Mouse (Mus musculus): Measurements from ENCODE around the gene Kcnh7. TPM values are rescaled to one million over a fixed set of nuclear protein-coding genes. Genes with fewer than 3 reads are reported as not detected.

Gene Kcnh7
- polyA plus RNA-seq, 1 experiment from 2014 or later: 0.38 TPM

- DNase-seq (ENCODE audit: low spot score): peak; percentile 10
- H3K4me3 ChIP-seq (ENCODE audit: low read depth, low read length): no peak overlapping the region
- H3K36me3 ChIP-seq (replicated peaks; ENCODE audit: control insufficient read depth, insufficient read depth, low read depth, low read length): no peaks in the 10 kb centered on the region
- no peak overlapping the region for H3K4me2 ChIP-seq (ENCODE audit: low read depth, low read length)
- no peaks in the 10 kb centered on the region for H3K9me3 ChIP-seq (replicated peaks; ENCODE audit: control insufficient read depth, low read length)
- 0 out of 2 replicates have a peak, but pooled peaks have one; percentile 56 for ATAC-seq (replicated peaks; ENCODE audit: insufficient number of reproducible peaks, low FRiP score, low TSS enrichment, low read depth)
- H3K9ac ChIP-seq (replicated peaks; ENCODE audit: low read length): no peak overlapping the region
- no peaks in the 10 kb centered on the region for H3K27me3 ChIP-seq (ENCODE audit: control insufficient read depth, insufficient read depth, low read length)
- H3K27ac ChIP-seq (replicated peaks; ENCODE audit: low read depth, low read length): no peak overlapping the region
- H3K4me1 ChIP-seq (ENCODE audit: control insufficient read depth, insufficient read depth, low read length): no peaks in the 10 kb centered on the region
- 63% methylated on average over 4 of the region's 4 CpGs for WGBS
These were observed 66.6 kb downstream of the Kcnh7 start for GRCm38 (mm10) chr2:63117209-63118193.

GRCm38 (mm10) chr2:63105971-63106370, 78.1 kb downstream of the Kcnh7 start:
- no peak for ATAC-seq (replicated peaks; ENCODE audit: insufficient number of reproducible peaks, low FRiP score, low TSS enrichment, low read depth)
- Histone ChIP-seq H3K4me3 (ENCODE audit: low read depth, low read length) (no peak overlapping the region), H3K27ac (replicated peaks; ENCODE audit: low read depth, low read length) (no peak overlapping the region), H3K36me3 (replicated peaks; ENCODE audit: control insufficient read depth, insufficient read depth, low read depth, low read length) (no peaks in the 10 kb centered on the region), H3K4me2 (ENCODE audit: low read depth, low read length) (no peak overlapping the region), H3K9me3 (replicated peaks; ENCODE audit: control insufficient read depth, low read length) (no peaks in the 10 kb centered on the region), H3K4me1 (ENCODE audit: control insufficient read depth, insufficient read depth, low read length) (no peaks in the 10 kb centered on the region), H3K27me3 (ENCODE audit: control insufficient read depth, insufficient read depth, low read length) (no peaks in the 10 kb centered on the region), H3K9ac (replicated peaks; ENCODE audit: low read length) (no peak overlapping the region)
- no peak for DNase-seq (ENCODE audit: low spot score)
- WGBS: 91% methylated on average over 2 of the region's 2 CpGs

GRCm38 (mm10) chr2:63099676-63100075, 84.4 kb downstream of the Kcnh7 start:
- H3K27me3 ChIP-seq (ENCODE audit: control insufficient read depth, insufficient read depth, low read length): no peaks in the 10 kb centered on the region
- no peaks in the 10 kb centered on the region for H3K4me1 ChIP-seq (ENCODE audit: control insufficient read depth, insufficient read depth, low read length)
- H3K9ac ChIP-seq (replicated peaks; ENCODE audit: low read length): no peak overlapping the region
- no peak overlapping the region for H3K27ac ChIP-seq (replicated peaks; ENCODE audit: low read depth, low read length)
- no peak overlapping the region for H3K4me2 ChIP-seq (ENCODE audit: low read depth, low read length)
- DNase-seq (ENCODE audit: low spot score) (no peak), ATAC-seq (replicated peaks; ENCODE audit: insufficient number of reproducible peaks, low FRiP score, low TSS enrichment, low read depth) (no peak)
- H3K36me3 ChIP-seq (replicated peaks; ENCODE audit: control insufficient read depth, insufficient read depth, low read depth, low read length): no peaks in the 10 kb centered on the region
- no peak overlapping the region for H3K4me3 ChIP-seq (ENCODE audit: low read depth, low read length)
- no peaks in the 10 kb centered on the region for H3K9me3 ChIP-seq (replicated peaks; ENCODE audit: control insufficient read depth, low read length)

GRCm38 (mm10) chr2:63091775-63092174, 92.3 kb downstream of the Kcnh7 start:
- H3K4me2 ChIP-seq (ENCODE audit: low read depth, low read length): no peak overlapping the region
- 59% methylated on average over 4 of the region's 4 CpGs for WGBS
- no peaks in the 10 kb centered on the region for H3K9me3 ChIP-seq (replicated peaks; ENCODE audit: control insufficient read depth, low read length)
- no peaks in the 10 kb centered on the region for H3K27me3 ChIP-seq (ENCODE audit: control insufficient read depth, insufficient read depth, low read length)
- H3K36me3 ChIP-seq (replicated peaks; ENCODE audit: control insufficient read depth, insufficient read depth, low read depth, low read length): no peaks in the 10 kb centered on the region
- no peak overlapping the region for H3K4me3 ChIP-seq (ENCODE audit: low read depth, low read length)
- no peaks in the 10 kb centered on the region for H3K4me1 ChIP-seq (ENCODE audit: control insufficient read depth, insufficient read depth, low read length)
- H3K9ac ChIP-seq (replicated peaks; ENCODE audit: low read length): no peak overlapping the region
- no peak for ATAC-seq (replicated peaks; ENCODE audit: insufficient number of reproducible peaks, low FRiP score, low TSS enrichment, low read depth)
- no peak for DNase-seq (ENCODE audit: low spot score)
- no peak overlapping the region for H3K27ac ChIP-seq (replicated peaks; ENCODE audit: low read depth, low read length)

GRCm38 (mm10) chr2:63090447-63090846, 93.6 kb downstream of the Kcnh7 start:
- Histone ChIP-seq H3K9me3 (replicated peaks; ENCODE audit: control insufficient read depth, low read length) (no peaks in the 10 kb centered on the region), H3K4me3 (ENCODE audit: low read depth, low read length) (no peak overlapping the region), H3K36me3 (replicated peaks; ENCODE audit: control insufficient read depth, insufficient read depth, low read depth, low read length) (no peaks in the 10 kb centered on the region), H3K4me1 (ENCODE audit: control insufficient read depth, insufficient read depth, low read length) (no peaks in the 10 kb centered on the region), H3K4me2 (ENCODE audit: low read depth, low read length) (no peak overlapping the region), H3K27me3 (ENCODE audit: control insufficient read depth, insufficient read depth, low read length) (no peaks in the 10 kb centered on the region), H3K27ac (replicated peaks; ENCODE audit: low read depth, low read length) (no peak overlapping the region), H3K9ac (replicated peaks; ENCODE audit: low read length) (no peak overlapping the region)
- 84% methylated on average over 2 of the region's 2 CpGs for whole genome bisulfite sequencing
- DNase-seq (ENCODE audit: low spot score): no peak
- ATAC-seq (replicated peaks; ENCODE audit: insufficient number of reproducible peaks, low FRiP score, low TSS enrichment, low read depth): no peak

GRCm38 (mm10) chr2:63058386-63058785, 125.7 kb downstream of the Kcnh7 start:
- WGBS: 67% methylated on average over 2 of the region's 2 CpGs
- no peaks in the 10 kb centered on the region for H3K36me3 ChIP-seq (replicated peaks; ENCODE audit: control insufficient read depth, insufficient read depth, low read depth, low read length)
- no peaks in the 10 kb centered on the region for H3K27me3 ChIP-seq (ENCODE audit: control insufficient read depth, insufficient read depth, low read length)
- no peak overlapping the region for H3K9ac ChIP-seq (replicated peaks; ENCODE audit: low read length)
- ATAC-seq (replicated peaks; ENCODE audit: insufficient number of reproducible peaks, low FRiP score, low TSS enrichment, low read depth) (no peak), DNase-seq (ENCODE audit: low spot score) (no peak)
- no peak overlapping the region for H3K27ac ChIP-seq (replicated peaks; ENCODE audit: low read depth, low read length)
- H3K4me2 ChIP-seq (ENCODE audit: low read depth, low read length): no peak overlapping the region
- no peaks in the 10 kb centered on the region for H3K4me1 ChIP-seq (ENCODE audit: control insufficient read depth, insufficient read depth, low read length)
- no peak overlapping the region for H3K4me3 ChIP-seq (ENCODE audit: low read depth, low read length)
- no peaks in the 10 kb centered on the region for H3K9me3 ChIP-seq (replicated peaks; ENCODE audit: control insufficient read depth, low read length)

GRCm38 (mm10) chr2:63049884-63050283, 134.2 kb downstream of the Kcnh7 start:
- ATAC-seq (replicated peaks; ENCODE audit: insufficient number of reproducible peaks, low FRiP score, low TSS enrichment, low read depth): no peak

GRCm38 (mm10) chr2:63039718-63040117, 144.4 kb downstream of the Kcnh7 start:
- ATAC-seq (replicated peaks; ENCODE audit: insufficient number of reproducible peaks, low FRiP score, low TSS enrichment, low read depth): no peak
- no peak for DNase-seq (ENCODE audit: low spot score)
- Histone ChIP-seq H3K36me3 (replicated peaks; ENCODE audit: control insufficient read depth, insufficient read depth, low read depth, low read length) (no peaks in the 10 kb centered on the region), H3K4me2 (ENCODE audit: low read depth, low read length) (no peak overlapping the region), H3K9me3 (replicated peaks; ENCODE audit: control insufficient read depth, low read length) (no peaks in the 10 kb centered on the region), H3K4me3 (ENCODE audit: low read depth, low read length) (no peak overlapping the region), H3K27me3 (ENCODE audit: control insufficient read depth, insufficient read depth, low read length) (no peaks in the 10 kb centered on the region), H3K9ac (replicated peaks; ENCODE audit: low read length) (no peak overlapping the region), H3K4me1 (ENCODE audit: control insufficient read depth, insufficient read depth, low read length) (no peaks in the 10 kb centered on the region), H3K27ac (replicated peaks; ENCODE audit: low read depth, low read length) (no peak overlapping the region)
- 92% methylated on average over 3 of the region's 3 CpGs for WGBS

More at GRCm38 (mm10) chr2:63049884-63050283, 134.2 kb downstream of the Kcnh7 start:
- Histone ChIP-seq H3K9ac (replicated peaks; ENCODE audit: low read length) (no peak overlapping the region), H3K36me3 (replicated peaks; ENCODE audit: control insufficient read depth, insufficient read depth, low read depth, low read length) (no peaks in the 10 kb centered on the region), H3K4me1 (ENCODE audit: control insufficient read depth, insufficient read depth, low read length) (no peaks in the 10 kb centered on the region), H3K4me2 (ENCODE audit: low read depth, low read length) (no peak overlapping the region), H3K27ac (replicated peaks; ENCODE audit: low read depth, low read length) (no peak overlapping the region), H3K4me3 (ENCODE audit: low read depth, low read length) (no peak overlapping the region), H3K27me3 (ENCODE audit: control insufficient read depth, insufficient read depth, low read length) (no peaks in the 10 kb centered on the region), H3K9me3 (replicated peaks; ENCODE audit: control insufficient read depth, low read length) (no peaks in the 10 kb centered on the region)
- DNase-seq (ENCODE audit: low spot score): no peak
- WGBS: 87% methylated on average over 3 of the region's 3 CpGs
